Mouse (Mus musculus) R1 (cell line): ENCODE data around the gene Dennd4b.
"Not testable (repeated sequence)": the region's sequence is repeated elsewhere in the genome, so short reads cannot be mapped to it uniquely, and the experiment has no call there.

Source experiments
- DNase-seq: peaks from one replicate; pipeline ENCODE4 v3.0.0-alpha.2; 2018; ENCODE audit warnings: low read depth, low spot score

The Dennd4b gene

GRCm38 (mm10) chr3:90253174-90253573, 11.8 kb upstream of the Dennd4b start:
- not testable (repeated sequence) for DNase-seq

GRCm38 (mm10) chr3:90253653-90254418, 11.1 kb upstream of the Dennd4b start, which contains the start of gene Crtc2:
Gene Crtc2, plus strand, starts transcription at chr3:90254163.
- peak; percentile 98 for DNase-seq

GRCm38 (mm10) chr3:90254419-90255193, 10.4 kb upstream of the Dennd4b start:
- DNase-seq: peak; percentile 49

- DNase-seq: peak; percentile 28
Observed at GRCm38 (mm10) chr3:90255194-90255565, 9.8 kb upstream of the Dennd4b start.

GRCm38 (mm10) chr3:90255784-90256353, 9.1 kb upstream of the Dennd4b start:
- no peak for DNase-seq

- no peak for DNase-seq
Observed at GRCm38 (mm10) chr3:90256731-90257530, 8.1 kb upstream of the Dennd4b start.

- no peak for DNase-seq
Observed at GRCm38 (mm10) chr3:90258521-90258920, 6.5 kb upstream of the Dennd4b start.

- no peak for DNase-seq
Observed at GRCm38 (mm10) chr3:90263121-90263771, 1.7 kb upstream of the Dennd4b start.

GRCm38 (mm10) chr3:90264687-90265033, 325 bp upstream of the Dennd4b start:
- DNase-seq: no peak

- peak; percentile 20 for DNase-seq
Observed at GRCm38 (mm10) chr3:90265932-90266741, 1.2 kb downstream of the Dennd4b start.

GRCm38 (mm10) chr3:90266901-90267775, 2.2 kb downstream of the Dennd4b start:
- no peak for DNase-seq

- DNase-seq: no peak
Observed at GRCm38 (mm10) chr3:90268190-90268589, 3.2 kb downstream of the Dennd4b start.

- no peak for DNase-seq
Observed at GRCm38 (mm10) chr3:90268971-90269370, 4.0 kb downstream of the Dennd4b start.

GRCm38 (mm10) chr3:90270784-90271183, 5.8 kb downstream of the Dennd4b start:
- DNase-seq: no peak

- DNase-seq: peak; percentile 67
Observed at GRCm38 (mm10) chr3:90272170-90272569, 7.2 kb downstream of the Dennd4b start.

- DNase-seq: peak; percentile 52
Observed at GRCm38 (mm10) chr3:90273855-90274254, 8.9 kb downstream of the Dennd4b start.

GRCm38 (mm10) chr3:90275286-90275685, 10.3 kb downstream of the Dennd4b start:
- DNase-seq: no peak

- peak; percentile 31 for DNase-seq
Observed at GRCm38 (mm10) chr3:90276858-90277257, 11.9 kb downstream of the Dennd4b start.

- no peak for DNase-seq
Observed at GRCm38 (mm10) chr3:90277793-90278192, 12.8 kb downstream of the Dennd4b start.
